Mouse (Mus musculus) thymus, postnatal 0 days (tissue): Measurements from ENCODE around the gene Apobr. TPM values are rescaled to one million over a fixed set of nuclear protein-coding genes. Genes with fewer than 3 reads are reported as not detected.

ENCODE experiments used
- DNase-seq: peaks from one replicate; pipeline ENCODE4 v3.0.0-alpha.2; 2015; ENCODE audit warnings: low spot score
- polyA plus RNA-seq: library from polyadenylated mRNA; unstranded; fragments of >200 nt; fragmentation: Nextera tagmentation; extraction: Ambion mirVana; gene quantifications from 2 replicates; pipeline ENCODE4 v1.2.1, GENCODE M21; 2015

The Apobr gene
- polyA plus RNA-seq, 1 experiment from 2014 or later = 1.2 TPM

GRCm38 (mm10) chr7:126598919-126599318 is 14.2 kb downstream of the Apobr start:
- DNase-seq = no peak

- DNase-seq = no peak
These were observed 17.2 kb downstream of the Apobr start for GRCm38 (mm10) chr7:126601896-126602295.

- DNase-seq = no peak
These were observed 17.9 kb downstream of the Apobr start for GRCm38 (mm10) chr7:126602650-126603049.

GRCm38 (mm10) chr7:126606611-126607010 is 21.9 kb downstream of the Apobr start:
- peak; percentile 51 for DNase-seq

- no peak for DNase-seq
These were observed 22.3 kb downstream of the Apobr start for GRCm38 (mm10) chr7:126607064-126607463.

- no peak for DNase-seq
These were observed 23.1 kb downstream of the Apobr start for GRCm38 (mm10) chr7:126607796-126608195.

- DNase-seq = no peak
These were observed 28.0 kb downstream of the Apobr start for GRCm38 (mm10) chr7:126612736-126613135.

- no peak for DNase-seq
These were observed 32.0 kb downstream of the Apobr start for GRCm38 (mm10) chr7:126616707-126617106.

GRCm38 (mm10) chr7:126619559-126620275 is 35.0 kb downstream of the Apobr start:
- no peak for DNase-seq

GRCm38 (mm10) chr7:126621452-126622359 is 37.0 kb downstream of the Apobr start:
- no peak for DNase-seq

- DNase-seq = no peak
These were observed 38.6 kb downstream of the Apobr start for GRCm38 (mm10) chr7:126623381-126623780.

GRCm38 (mm10) chr7:126624774-126625173 is 40.0 kb downstream of the Apobr start:
- no peak for DNase-seq

GRCm38 (mm10) chr7:126625369-126625768 is 40.6 kb downstream of the Apobr start:
- no peak for DNase-seq

- DNase-seq = no peak
These were observed 41.3 kb downstream of the Apobr start for GRCm38 (mm10) chr7:126625807-126626600.

- no peak for DNase-seq
These were observed 43.4 kb downstream of the Apobr start for GRCm38 (mm10) chr7:126628111-126628510.

GRCm38 (mm10) chr7:126629915-126630314 is 45.2 kb downstream of the Apobr start:
- DNase-seq = no peak

GRCm38 (mm10) chr7:126630824-126631518 is 46.2 kb downstream of the Apobr start, which contains the start of gene Nupr1:
TSS of gene Nupr1 (minus strand) at chr7:126630861.
- DNase-seq = no peak

GRCm38 (mm10) chr7:126632478-126632877 is 47.7 kb downstream of the Apobr start:
- DNase-seq = no peak

GRCm38 (mm10) chr7:126635375-126635774 is 50.6 kb downstream of the Apobr start:
- DNase-seq = no peak

- DNase-seq = peak; percentile 63
These were observed 52.2 kb downstream of the Apobr start for GRCm38 (mm10) chr7:126636733-126637520.
